Mouse (Mus musculus) bone marrow, adult 2 months (tissue): ENCODE data around the gene Gm20390.

Experiments
- CTCF ChIP-seq: fragments of 200-500 bp; IDR thresholded peaks from 2 replicates; pipeline ENCODE4 v1.5.1; 2011; ENCODE audit warnings: low read length, control low read depth; ENCODE audit not compliant: control insufficient read depth, insufficient read depth
- POLR2A ChIP-seq: fragments of 200-500 bp; IDR thresholded peaks from 2 replicates; pipeline ENCODE4 v1.6.1; 2011; ENCODE audit warnings: low read depth, mild to moderate bottlenecking, control low read depth, low read length, borderline replicate concordance; ENCODE audit not compliant: control insufficient read depth

DNA sequence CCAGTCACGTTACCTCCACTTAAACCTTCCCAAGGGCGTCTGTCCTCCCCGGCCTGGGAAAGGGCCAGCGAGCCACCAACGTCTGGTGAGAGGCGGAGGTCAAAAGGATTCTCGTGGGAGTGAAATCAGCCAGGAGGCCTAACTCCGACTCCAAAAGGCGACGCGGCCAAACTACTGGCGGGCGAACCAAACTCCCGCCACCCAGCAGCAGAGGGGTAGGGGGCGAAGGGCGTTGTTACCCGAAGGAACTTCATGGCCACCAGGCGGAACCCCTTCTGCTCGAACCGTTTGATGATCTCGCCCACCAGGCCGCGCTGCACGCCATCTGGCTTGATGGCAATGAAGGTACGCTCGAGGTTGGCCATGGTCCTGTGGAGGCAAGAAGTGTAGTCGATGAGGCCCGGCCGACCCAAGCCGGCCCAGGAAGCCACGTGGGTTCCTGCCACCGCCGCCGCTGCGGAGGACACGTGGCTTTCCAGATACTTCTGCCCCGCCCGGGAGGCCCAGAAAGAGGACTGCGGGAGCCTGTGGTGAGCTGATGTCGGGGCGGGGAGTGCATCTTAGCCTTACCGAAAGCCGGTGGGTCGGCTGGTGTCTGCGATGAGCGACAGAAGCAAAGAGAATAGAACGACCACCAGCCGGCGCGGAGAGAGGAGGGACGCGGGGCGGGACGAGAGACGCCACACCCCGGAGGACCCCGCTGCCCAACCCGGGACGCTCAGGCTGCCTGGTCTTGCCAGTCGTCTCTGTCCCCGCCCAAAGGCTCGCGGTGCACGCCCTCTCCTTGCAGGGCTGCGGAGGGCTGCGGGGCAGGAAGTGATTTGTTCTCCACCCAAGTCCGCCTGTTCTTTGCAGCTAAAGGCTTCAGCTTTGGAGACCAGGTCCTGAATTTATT is 12.6 kb downstream of the Gm20390 start:
- TF ChIP-seq CTCF: no peak
- TF ChIP-seq POLR2A: peak; percentile 63
